Mouse (Mus musculus) bone marrow, adult 2 months (tissue): ENCODE results near the gene Sgsm2. TPM values are rescaled to one million over a fixed set of nuclear protein-coding genes. Genes with fewer than 3 reads are reported as not detected.

ENCODE experiments used
- H3K27ac ChIP-seq: fragments of 200-500 bp; 2 replicates; pipeline ENCODE4 v1.5.1; 2012; ENCODE audit warnings: low read depth, mild to moderate bottlenecking, control low read depth, inconsistent platforms, low read length; ENCODE audit not compliant: control insufficient read depth, poor library complexity, insufficient read depth
- H3K4me1 ChIP-seq: fragments of 200-500 bp; 2 replicates; pipeline ENCODE4 v1.6.1; 2011; ENCODE audit warnings: low read length; ENCODE audit not compliant: control insufficient read depth, insufficient read depth
- H3K4me3 ChIP-seq: fragments of 200-500 bp; replicated peaks from 2 replicates; pipeline ENCODE3; 2011; ENCODE audit warnings: mild to moderate bottlenecking, low read depth, low read length, control low read depth; ENCODE audit not compliant: control insufficient read depth
- CTCF ChIP-seq: fragments of 200-500 bp; IDR thresholded peaks from 2 replicates; pipeline ENCODE4 v1.5.1; 2011; ENCODE audit warnings: low read length, control low read depth; ENCODE audit not compliant: control insufficient read depth, insufficient read depth
- POLR2A ChIP-seq: fragments of 200-500 bp; IDR thresholded peaks from 2 replicates; pipeline ENCODE4 v1.6.1; 2011; ENCODE audit warnings: low read depth, mild to moderate bottlenecking, control low read depth, low read length, borderline replicate concordance; ENCODE audit not compliant: control insufficient read depth
- WGBS: fragments of 180-500 bp; shearing (Covaris S2); methylation state at CpG from one replicate; pipeline ENCODE4 v1.1.7; 2018; 5-methylcytosine and 5-hydroxymethylcytosine counted together
- polyA plus RNA-seq: library from polyadenylated mRNA; stranded (reverse); fragments of >200 nt; gene quantifications from 2 replicates; pipeline ENCODE4 v1.2.4, GENCODE M21; 2011; ENCODE audit warnings: low replicate concordance; ENCODE audit not compliant: missing spikeins, insufficient read depth, insufficient read length

The Sgsm2 gene
- polyA plus RNA-seq, 1 experiment = 4.8 TPM

- Histone ChIP-seq H3K27ac (peak within 1 kb of the TSS; percentile 85), H3K4me3 (peak within 1 kb of the TSS; percentile 67), H3K4me1 (peaks cover 10% of the 10 kb centered on the region)
- peak; percentile 62; the same call in 1 of the 2 replicates for TF ChIP-seq POLR2A
- no peak for TF ChIP-seq CTCF
- WGBS = under 1% methylated on average over 70 of the region's 70 CpGs
These were observed 66.4 kb downstream of the Sgsm2 start, which contains the start of gene Mnt for GRCm38 (mm10) chr11:74830256-74831161. Gene Mnt (plus strand): TSS chr11:74830920.

- H3K27ac ChIP-seq = peak overlapping the region; percentile 85
- peak; percentile 79; the same call in 1 of the 2 replicates for TF ChIP-seq POLR2A
- TF ChIP-seq CTCF = peak; percentile 44; the same call in 1 of the 2 replicates
- WGBS = under 1% methylated on average over 20 of the region's 20 CpGs
- H3K4me1 ChIP-seq = peaks cover 10% of the 10 kb centered on the region
- peak overlapping the region; percentile 67 for H3K4me3 ChIP-seq
These were observed 67.0 kb downstream of the Sgsm2 start for GRCm38 (mm10) chr11:74829812-74830211.

- peaks cover 10% of the 10 kb centered on the region for H3K4me1 ChIP-seq
These were observed 67.8 kb downstream of the Sgsm2 start for GRCm38 (mm10) chr11:74828965-74829550.

DNA sequence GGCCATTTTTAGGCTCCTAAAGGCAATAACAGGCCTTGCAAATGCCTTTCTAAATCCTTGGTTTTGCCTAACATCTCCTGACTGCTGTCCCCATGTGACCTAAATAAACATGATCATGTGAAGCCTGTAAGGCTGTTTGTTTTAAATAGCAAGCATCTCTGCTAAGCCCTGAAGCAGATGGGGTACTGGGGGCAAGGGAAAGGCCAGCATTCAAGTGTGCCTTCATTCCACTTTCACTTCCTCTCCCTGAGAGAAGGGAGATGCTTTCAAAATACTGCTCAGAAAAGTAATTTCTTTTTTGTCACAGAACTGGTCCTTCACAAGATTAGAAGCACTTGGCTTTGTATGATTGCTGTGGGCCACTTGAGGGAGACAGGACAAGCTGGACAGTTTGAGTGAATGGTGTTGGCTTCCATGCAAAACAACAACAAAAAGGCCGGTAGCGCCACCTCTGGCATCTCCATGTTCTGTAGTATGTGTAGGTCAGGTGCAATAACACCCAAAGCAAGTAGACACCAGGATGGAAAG is 68.4 kb downstream of the Sgsm2 start:
- peaks cover 8% of the 10 kb centered on the region; the same call in 1 of the 2 replicates for H3K4me1 ChIP-seq
- TF ChIP-seq POLR2A = no peak
- no peak for TF ChIP-seq CTCF
- no peak overlapping the region for H3K4me3 ChIP-seq
- WGBS = 62% methylated on average over 2 of the region's 2 CpGs
- H3K27ac ChIP-seq = peak overlapping the region; percentile 74

More at GRCm38 (mm10) chr11:74828965-74829550, 67.8 kb downstream of the Sgsm2 start:
- peak overlapping the region; percentile 85 for H3K27ac ChIP-seq
- 25% methylated on average over 11 of the region's 11 CpGs for WGBS
- TF ChIP-seq POLR2A (no peak), CTCF (no peak)
- peak overlapping the region; percentile 48 for H3K4me3 ChIP-seq

- peaks cover 6% of the 10 kb centered on the region; the same call in 1 of the 2 replicates for H3K4me1 ChIP-seq
- TF ChIP-seq POLR2A (no peak), CTCF (no peak)
These were observed 69.0 kb downstream of the Sgsm2 start for GRCm38 (mm10) chr11:74827791-74828403.

GRCm38 (mm10) chr11:74826702-74827101 is 70.2 kb downstream of the Sgsm2 start:
- 86% methylated on average over 5 of the region's 5 CpGs for WGBS
- no peak overlapping the region for H3K27ac ChIP-seq
- no peak overlapping the region for H3K4me3 ChIP-seq
- no peak for TF ChIP-seq POLR2A
- no peak for TF ChIP-seq CTCF
- peaks cover 6% of the 10 kb centered on the region; the same call in 1 of the 2 replicates for H3K4me1 ChIP-seq

More at GRCm38 (mm10) chr11:74827791-74828403, 69.0 kb downstream of the Sgsm2 start:
- WGBS = 52% methylated on average over 7 of the region's 7 CpGs
- Histone ChIP-seq H3K27ac (peak overlapping the region; percentile 74; the same call in 1 of the 2 replicates), H3K4me3 (no peak overlapping the region)

DNA sequence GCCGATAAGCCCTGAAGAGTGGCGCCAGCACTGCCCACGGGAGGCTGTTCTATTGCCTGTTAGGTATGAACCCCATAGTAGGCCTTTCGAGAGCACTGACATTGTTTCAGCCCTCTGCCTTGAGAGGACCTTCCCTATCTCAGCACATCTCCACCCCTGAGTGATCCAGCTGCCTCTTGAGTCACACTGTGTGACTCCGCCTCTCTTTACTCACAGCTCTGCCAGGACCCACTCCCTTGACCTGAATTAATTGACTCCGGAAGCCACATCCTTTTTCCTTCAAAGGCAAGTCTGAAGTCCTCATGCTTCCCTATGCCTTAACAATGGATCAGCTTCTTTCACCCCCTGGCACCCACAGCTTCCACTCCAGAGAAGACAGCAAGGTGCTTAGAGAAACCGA is 70.7 kb downstream of the Sgsm2 start:
- peaks cover 6% of the 10 kb centered on the region; the same call in 1 of the 2 replicates for H3K4me1 ChIP-seq
- H3K27ac ChIP-seq = no peak overlapping the region
- H3K4me3 ChIP-seq = no peak overlapping the region
- no peak for TF ChIP-seq CTCF
- 74% methylated on average over 7 of the region's 7 CpGs for WGBS
